Mouse (Mus musculus) ES-E14 (cell line): Measurements from ENCODE around the gene Macrod1.

Source experiments
- CHD2 ChIP-seq: IDR thresholded peaks from 2 replicates; pipeline ENCODE4 v1.6.1; 2014; ENCODE audit warnings: mild to moderate bottlenecking, low read depth, low read length, inconsistent platforms
- HCFC1 ChIP-seq: IDR thresholded peaks from 2 replicates; pipeline ENCODE4 v1.6.1; 2012; ENCODE audit warnings: low read length, inconsistent platforms, borderline replicate concordance; ENCODE audit not compliant: insufficient read depth
- MAFK ChIP-seq: IDR thresholded peaks from 2 replicates; pipeline ENCODE4 v1.6.1; 2014; ENCODE audit warnings: mild to moderate bottlenecking, low read depth, low read length, inconsistent platforms; ENCODE audit not compliant: insufficient read depth
- ZC3H11A ChIP-seq: IDR thresholded peaks from 2 replicates; pipeline ENCODE4 v1.6.1; 2012; ENCODE audit warnings: low read depth, mild to moderate bottlenecking, inconsistent platforms, low read length, borderline replicate concordance
- ZNF384 ChIP-seq: IDR thresholded peaks from 2 replicates; pipeline ENCODE4 v1.6.1; 2012; ENCODE audit warnings: low read depth, low read length, inconsistent platforms

GRCm38 (mm10) chr19:7117141-7117540 is 60.5 kb downstream of the Macrod1 start:
- no peak for TF ChIP-seq MAFK
- no peak for TF ChIP-seq CHD2
- TF ChIP-seq ZNF384 = no peak
- TF ChIP-seq HCFC1 = no peak
- TF ChIP-seq ZC3H11A = no peak
